Mouse (Mus musculus): ENCODE results near the gene Ldlrad1. TPM values are rescaled to one million over a fixed set of nuclear protein-coding genes. Genes with fewer than 3 reads are reported as not detected.

Ldlrad1 gene
- polyA plus RNA-seq, 1 experiment from 2014 or later = not detected

DNA sequence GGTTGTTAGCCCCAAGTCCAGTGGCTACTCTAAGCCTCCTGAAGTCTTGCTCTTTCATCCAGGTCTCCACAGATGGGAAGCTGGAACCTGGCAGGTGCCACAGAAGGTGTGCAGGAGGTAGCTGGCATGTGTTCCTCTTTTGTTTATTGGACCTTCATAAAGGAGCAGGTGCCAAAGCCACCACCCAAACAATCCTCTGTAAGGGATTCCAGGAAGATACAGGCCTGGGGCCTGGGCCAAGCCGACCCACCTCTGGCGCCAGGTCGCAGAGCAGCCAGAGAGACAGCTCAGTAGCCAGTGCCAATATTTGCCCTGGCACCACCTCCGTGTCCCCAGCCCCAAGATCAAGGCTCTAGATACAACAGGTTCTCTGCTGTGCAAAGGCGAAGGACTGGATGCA, 12.5 kb downstream of the Ldlrad1 start:
- Histone ChIP-seq H3K27me3 (ENCODE audit: control insufficient read depth, insufficient read depth, low read length) (no peaks in the 10 kb centered on the region), H3K9ac (ENCODE audit: low read length) (no peak overlapping the region), H3K4me2 (ENCODE audit: low read depth) (no peak overlapping the region), H3K4me3 (ENCODE audit: low read depth, low read length) (no peak overlapping the region), H3K9me3 (ENCODE audit: control insufficient read depth, low read length) (no peaks in the 10 kb centered on the region), H3K4me1 (ENCODE audit: control insufficient read depth, insufficient read depth, low read length) (no peaks in the 10 kb centered on the region), H3K36me3 (ENCODE audit: control insufficient read depth, insufficient read depth, low read length) (no peaks in the 10 kb centered on the region), H3K27ac (ENCODE audit: low read depth, low read length) (no peak overlapping the region)
- DNase-seq (ENCODE audit: low spot score) = no peak
- no peak for ATAC-seq (ENCODE audit: insufficient read depth, low FRiP score, low TSS enrichment)
- WGBS = 97% methylated on average over 5 of the region's 5 CpGs

DNA sequence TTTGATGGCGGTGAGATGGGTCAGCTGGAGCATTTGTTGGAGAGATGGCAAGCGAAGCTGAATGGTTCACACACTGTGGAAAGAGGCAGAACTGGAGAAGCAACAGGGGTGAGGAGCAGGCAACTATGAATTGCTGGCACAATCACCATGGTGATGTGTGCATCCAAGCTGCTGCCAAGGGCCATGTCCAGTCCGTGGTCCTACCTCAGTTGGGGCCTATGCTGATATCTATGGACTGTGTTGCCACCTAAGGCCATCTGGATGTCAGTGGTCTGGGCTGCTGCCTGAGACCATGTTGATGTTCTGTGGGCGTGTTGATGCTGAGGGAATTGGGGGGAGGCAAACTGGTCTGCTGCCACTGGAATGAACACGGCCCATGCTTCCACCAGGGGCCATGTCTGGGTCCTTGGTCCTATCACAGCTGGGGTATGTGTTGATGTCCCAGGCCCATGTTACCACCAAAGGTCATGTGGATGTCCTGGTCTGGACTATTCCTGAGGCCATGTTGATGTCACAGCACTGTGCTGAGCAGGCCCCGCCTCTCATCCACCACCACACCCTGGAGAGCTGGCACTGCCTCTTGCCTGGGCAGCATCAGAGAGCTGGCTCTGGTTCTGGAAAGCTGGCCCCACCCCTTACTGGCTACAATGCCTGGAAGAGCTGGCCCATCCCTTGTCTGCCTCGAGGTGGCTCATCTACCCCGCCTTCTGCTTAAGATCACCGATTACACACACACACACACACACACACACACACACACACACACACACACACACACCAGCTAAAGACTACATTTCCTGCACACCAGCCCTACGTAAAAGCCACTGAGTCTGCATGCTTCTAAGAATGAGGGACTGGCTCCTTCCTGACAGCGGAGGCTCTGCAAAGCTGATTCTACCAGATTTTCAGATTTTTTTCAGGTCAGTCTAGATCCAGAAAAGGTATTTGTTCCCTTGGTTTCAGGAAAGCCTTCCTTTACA, 14.5 kb downstream of the Ldlrad1 start:
- WGBS = 85% methylated on average over 11 of the region's 11 CpGs
- H3K36me3 ChIP-seq (ENCODE audit: control insufficient read depth, insufficient read depth, low read length) = no peaks in the 10 kb centered on the region
- H3K9me3 ChIP-seq (ENCODE audit: control insufficient read depth, low read length) = no peaks in the 10 kb centered on the region
- H3K4me1 ChIP-seq (ENCODE audit: control insufficient read depth, insufficient read depth, low read length) = no peaks in the 10 kb centered on the region
- no peak overlapping the region for H3K4me2 ChIP-seq (ENCODE audit: low read depth)
- no peak for DNase-seq (ENCODE audit: low spot score)
- H3K27ac ChIP-seq (ENCODE audit: low read depth, low read length) = no peak overlapping the region
- ATAC-seq (ENCODE audit: insufficient read depth, low FRiP score, low TSS enrichment) = no peak
- no peak overlapping the region for H3K9ac ChIP-seq (ENCODE audit: low read length)
- H3K4me3 ChIP-seq (ENCODE audit: low read depth, low read length) = no peak overlapping the region
- no peaks in the 10 kb centered on the region for H3K27me3 ChIP-seq (ENCODE audit: control insufficient read depth, insufficient read depth, low read length)

DNA sequence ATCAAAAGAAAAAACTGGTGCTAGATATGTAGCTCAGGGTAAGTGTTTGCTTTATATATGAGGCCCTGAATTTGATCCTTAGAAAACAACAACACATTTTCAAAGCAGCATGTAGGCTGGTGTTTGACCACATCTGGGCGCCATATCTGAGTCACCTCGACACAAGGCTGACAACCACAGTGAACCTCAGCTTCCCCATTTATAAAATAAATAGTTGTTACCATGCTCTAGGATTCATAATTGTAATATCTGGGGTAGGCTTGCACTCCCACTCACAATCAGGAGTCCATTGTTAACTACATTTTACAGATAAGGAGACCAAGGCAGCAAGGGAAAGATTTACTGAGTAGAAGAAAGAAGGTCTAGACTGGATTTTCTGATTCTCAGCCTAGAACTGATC, 17.3 kb downstream of the Ldlrad1 start:
- Histone ChIP-seq H3K4me3 (ENCODE audit: low read depth, low read length) (no peak overlapping the region), H3K9ac (ENCODE audit: low read length) (no peak overlapping the region)
- 90% methylated on average over 2 of the region's 2 CpGs for WGBS

DNA sequence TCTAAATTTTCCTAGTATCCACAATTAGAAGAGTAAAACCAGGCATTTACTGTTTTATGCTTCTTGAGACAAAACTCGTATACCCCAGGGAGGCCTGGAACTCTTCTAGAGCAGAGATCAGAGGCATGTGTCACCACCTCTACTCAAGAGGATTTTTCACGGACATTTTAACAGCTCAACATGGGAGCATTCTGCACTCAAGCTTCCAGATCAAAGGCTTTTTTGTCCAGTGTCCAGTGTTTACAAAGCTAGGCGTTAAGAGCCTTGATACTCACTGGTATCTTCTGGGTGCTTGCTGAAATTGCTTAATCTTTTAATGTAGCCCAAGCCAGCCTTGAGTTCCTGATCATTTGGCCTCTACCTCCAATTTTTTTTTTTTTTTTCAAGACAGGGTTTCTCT, 23.2 kb downstream of the Ldlrad1 start:
- Histone ChIP-seq H3K4me1 (ENCODE audit: control insufficient read depth, insufficient read depth, low read length) (no peaks in the 10 kb centered on the region), H3K27ac (ENCODE audit: low read depth, low read length) (no peak overlapping the region), H3K9me3 (ENCODE audit: control insufficient read depth, low read length) (no peaks in the 10 kb centered on the region), H3K27me3 (ENCODE audit: control insufficient read depth, insufficient read depth, low read length) (no peaks in the 10 kb centered on the region), H3K9ac (ENCODE audit: low read length) (no peak overlapping the region), H3K4me2 (ENCODE audit: low read depth) (no peak overlapping the region), H3K36me3 (ENCODE audit: control insufficient read depth, insufficient read depth, low read length) (peaks cover 8% of the 10 kb centered on the region; the same call in 1 of the 2 replicates), H3K4me3 (ENCODE audit: low read depth, low read length) (no peak overlapping the region)
- ATAC-seq (ENCODE audit: insufficient read depth, low FRiP score, low TSS enrichment) (no peak), DNase-seq (ENCODE audit: low spot score) (no peak)
- 61% methylated on average over 3 of the region's 3 CpGs for WGBS

More for the DNA sequence above, 17.3 kb downstream of the Ldlrad1 start:
- ATAC-seq (ENCODE audit: insufficient read depth, low FRiP score, low TSS enrichment) (no peak), DNase-seq (ENCODE audit: low spot score) (no peak)
- Histone ChIP-seq H3K4me2 (ENCODE audit: low read depth) (no peak overlapping the region), H3K27ac (ENCODE audit: low read depth, low read length) (no peak overlapping the region), H3K4me1 (ENCODE audit: control insufficient read depth, insufficient read depth, low read length) (no peaks in the 10 kb centered on the region), H3K27me3 (ENCODE audit: control insufficient read depth, insufficient read depth, low read length) (no peaks in the 10 kb centered on the region), H3K36me3 (ENCODE audit: control insufficient read depth, insufficient read depth, low read length) (no peaks in the 10 kb centered on the region), H3K9me3 (ENCODE audit: control insufficient read depth, low read length) (no peaks in the 10 kb centered on the region)

DNA sequence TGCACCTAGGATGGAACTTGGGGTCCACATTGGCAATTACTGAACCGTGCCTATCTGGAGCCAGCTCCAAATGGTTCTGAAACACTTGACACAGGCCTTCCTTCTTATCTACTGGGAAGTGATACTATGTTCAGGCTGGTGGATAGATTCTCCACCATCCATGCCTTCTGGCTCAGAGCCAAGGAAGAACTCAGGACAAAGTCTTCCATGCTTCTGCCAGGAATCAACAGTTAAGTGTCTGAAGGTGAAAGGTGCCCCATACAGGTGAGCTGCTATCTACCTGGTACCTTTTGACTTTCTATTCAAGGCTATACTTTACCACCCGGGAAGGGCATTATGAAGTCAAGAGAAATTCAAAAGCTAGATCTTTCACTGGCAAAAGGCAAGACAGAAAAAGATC, 29.3 kb downstream of the Ldlrad1 start:
- Histone ChIP-seq H3K27ac (ENCODE audit: low read depth, low read length) (no peak overlapping the region), H3K9me3 (ENCODE audit: control insufficient read depth, low read length) (no peaks in the 10 kb centered on the region), H3K4me2 (ENCODE audit: low read depth) (no peak overlapping the region), H3K4me1 (ENCODE audit: control insufficient read depth, insufficient read depth, low read length) (no peaks in the 10 kb centered on the region), H3K4me3 (ENCODE audit: low read depth, low read length) (no peak overlapping the region), H3K9ac (ENCODE audit: low read length) (no peak overlapping the region), H3K36me3 (ENCODE audit: control insufficient read depth, insufficient read depth, low read length) (peaks cover 11% of the 10 kb centered on the region; the same call in 1 of the 2 replicates), H3K27me3 (ENCODE audit: control insufficient read depth, insufficient read depth, low read length) (no peaks in the 10 kb centered on the region)
- no peak for DNase-seq (ENCODE audit: low spot score)
- no peak for ATAC-seq (ENCODE audit: insufficient read depth, low FRiP score, low TSS enrichment)
- 91% methylated on average over 2 of the region's 2 CpGs for WGBS

DNA sequence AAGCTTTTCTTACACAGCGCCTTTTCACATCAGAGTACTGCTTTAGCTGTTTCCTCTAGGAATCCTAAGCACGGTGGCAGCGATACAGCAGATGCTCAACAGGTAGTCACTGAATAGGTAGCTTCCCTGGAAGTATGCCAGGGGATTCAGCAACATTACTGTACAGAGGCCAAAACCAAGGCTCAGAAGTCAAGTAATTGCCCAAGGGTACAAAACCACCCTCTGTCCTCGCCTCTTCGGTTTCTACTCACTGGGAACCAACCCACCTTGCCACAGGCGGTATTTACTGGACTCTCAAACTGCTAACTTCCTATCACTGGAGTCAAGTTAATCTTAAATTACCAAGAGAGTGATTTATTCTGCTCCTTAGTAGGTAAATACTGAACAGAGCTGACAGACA, 31.2 kb downstream of the Ldlrad1 start:
- H3K4me1 ChIP-seq (ENCODE audit: control insufficient read depth, insufficient read depth, low read length) = no peaks in the 10 kb centered on the region
- DNase-seq (ENCODE audit: low spot score) (no peak), ATAC-seq (ENCODE audit: insufficient read depth, low FRiP score, low TSS enrichment) (no peak)
- no peak overlapping the region for H3K27ac ChIP-seq (ENCODE audit: low read depth, low read length)
- no peaks in the 10 kb centered on the region for H3K27me3 ChIP-seq (ENCODE audit: control insufficient read depth, insufficient read depth, low read length)
- 96% methylated on average over 6 of the region's 6 CpGs for WGBS
- H3K4me2 ChIP-seq (ENCODE audit: low read depth) = no peak overlapping the region
- H3K9ac ChIP-seq (ENCODE audit: low read length) = no peak overlapping the region
- no peak overlapping the region for H3K4me3 ChIP-seq (ENCODE audit: low read depth, low read length)
- H3K36me3 ChIP-seq (ENCODE audit: control insufficient read depth, insufficient read depth, low read length) = peaks cover 10% of the 10 kb centered on the region; the same call in 1 of the 2 replicates
- H3K9me3 ChIP-seq (ENCODE audit: control insufficient read depth, low read length) = no peaks in the 10 kb centered on the region

DNA sequence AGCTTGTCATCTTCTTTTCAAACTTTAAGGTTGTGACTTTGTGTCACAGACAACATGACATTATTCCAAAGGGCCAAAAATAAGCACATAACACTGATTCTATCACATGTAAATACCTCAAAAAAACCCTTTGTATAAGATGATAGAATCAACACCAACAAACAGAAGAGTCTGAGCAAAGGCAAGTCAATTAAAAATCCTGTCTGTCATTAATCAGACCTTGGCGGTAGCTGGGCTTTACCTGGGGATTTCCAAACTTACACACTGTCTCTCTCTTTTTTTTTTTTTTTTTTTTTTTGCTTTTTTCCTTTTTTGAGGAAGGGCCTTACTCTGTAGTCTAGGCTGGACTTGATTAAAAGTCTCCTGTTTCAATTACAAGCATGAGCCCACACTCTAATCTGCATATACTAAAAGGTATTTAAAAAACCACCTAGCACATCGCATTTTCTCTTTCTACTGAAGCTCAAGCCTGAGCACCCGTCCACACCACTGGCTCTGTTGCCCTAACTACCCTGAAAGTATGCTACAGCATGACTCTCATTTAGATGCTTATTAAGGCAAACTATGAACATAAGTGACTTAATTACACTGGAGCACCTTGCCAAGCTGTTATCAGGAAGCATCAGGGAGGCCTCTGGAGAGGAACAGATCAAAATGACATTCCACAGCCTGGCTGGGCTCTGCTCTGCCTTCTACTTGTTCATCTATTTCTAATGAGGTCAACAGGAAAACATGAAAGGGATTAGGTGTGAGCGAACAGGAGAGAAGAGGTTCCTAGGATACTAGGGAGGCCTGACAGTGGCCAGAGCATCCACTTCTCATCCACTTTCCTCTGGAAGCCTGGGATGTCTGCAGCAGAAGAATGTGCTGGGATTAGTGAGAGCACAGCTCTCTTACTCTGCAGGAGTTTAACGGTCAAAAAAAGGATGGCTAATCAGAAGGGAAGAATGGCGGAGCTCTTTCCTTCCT, 34.7 kb downstream of the Ldlrad1 start:
- no peak for ATAC-seq (ENCODE audit: insufficient read depth, low FRiP score, low TSS enrichment)
- 90% methylated on average over 6 of the region's 6 CpGs for WGBS
- Histone ChIP-seq H3K4me3 (ENCODE audit: low read depth, low read length) (no peak overlapping the region), H3K27ac (ENCODE audit: low read depth, low read length) (no peak overlapping the region), H3K4me2 (ENCODE audit: low read depth) (no peak overlapping the region), H3K9me3 (ENCODE audit: control insufficient read depth, low read length) (no peaks in the 10 kb centered on the region), H3K27me3 (ENCODE audit: control insufficient read depth, insufficient read depth, low read length) (no peaks in the 10 kb centered on the region), H3K9ac (ENCODE audit: low read length) (no peak overlapping the region), H3K36me3 (ENCODE audit: control insufficient read depth, insufficient read depth, low read length) (peaks cover 8% of the 10 kb centered on the region; the same call in 1 of the 2 replicates), H3K4me1 (ENCODE audit: control insufficient read depth, insufficient read depth, low read length) (no peaks in the 10 kb centered on the region)
- DNase-seq (ENCODE audit: low spot score) = no peak

DNA sequence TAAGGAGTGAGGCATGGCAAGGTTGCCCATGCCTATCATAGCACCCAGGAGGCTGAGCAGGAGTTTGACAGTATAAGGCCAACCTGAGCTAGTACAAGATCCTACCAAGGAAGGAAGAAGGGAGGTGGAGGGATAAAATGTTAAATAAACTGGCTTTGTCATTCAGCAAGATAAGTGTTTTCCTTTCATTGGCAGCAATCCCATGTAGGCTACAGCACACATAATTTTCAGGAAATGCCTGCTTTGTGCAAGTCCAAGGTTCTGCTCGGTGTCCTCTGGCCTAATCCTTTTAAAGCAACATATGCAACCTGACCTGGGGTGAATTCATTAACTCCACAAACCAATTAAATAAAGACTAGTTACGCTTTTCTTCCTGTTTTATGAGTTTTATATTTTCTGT, 36.4 kb downstream of the Ldlrad1 start:
- Histone ChIP-seq H3K4me1 (ENCODE audit: control insufficient read depth, insufficient read depth, low read length) (peaks cover 8% of the 10 kb centered on the region), H3K36me3 (ENCODE audit: control insufficient read depth, insufficient read depth, low read length) (0 out of 2 replicates have a peak, but pooled peaks cover 4% of the 10 kb centered on the region), H3K9me3 (ENCODE audit: control insufficient read depth, low read length) (no peaks in the 10 kb centered on the region), H3K9ac (ENCODE audit: low read length) (no peak overlapping the region), H3K4me3 (ENCODE audit: low read depth, low read length) (no peak overlapping the region), H3K27me3 (ENCODE audit: control insufficient read depth, insufficient read depth, low read length) (no peaks in the 10 kb centered on the region), H3K4me2 (ENCODE audit: low read depth) (no peak overlapping the region), H3K27ac (ENCODE audit: low read depth, low read length) (no peak overlapping the region)
- 82% methylated on average over 2 of the region's 2 CpGs for WGBS
- ATAC-seq (ENCODE audit: insufficient read depth, low FRiP score, low TSS enrichment) (no peak), DNase-seq (ENCODE audit: low spot score) (no peak)

All from neural tube, embryonic 11.5 days (tissue).